Mouse (Mus musculus) ES-E14 (cell line): Measurements from ENCODE around the gene Rreb1. TPM values are rescaled to one million over a fixed set of nuclear protein-coding genes. Genes with fewer than 3 reads are reported as not detected.

Experiments used
- DNase-seq: peaks from one replicate; pipeline ENCODE4 v3.0.0-alpha.2; 2013; ENCODE audit warnings: low read depth, low spot score
- H3K27ac ChIP-seq: 2 replicates; pipeline ENCODE4 v1.5.1; 2012; ENCODE audit warnings: low read depth, mild to moderate bottlenecking, low read length, moderate library complexity, mixed read lengths; ENCODE audit not compliant: poor library complexity, insufficient read depth, severe bottlenecking
- H3K36me3 ChIP-seq: 2 replicates; pipeline ENCODE4 v1.6.1; 2012; ENCODE audit warnings: mild to moderate bottlenecking, low read length, moderate library complexity, mixed read lengths; ENCODE audit not compliant: control insufficient read depth, poor library complexity, insufficient read depth, severe bottlenecking
- H3K4me1 ChIP-seq, 2 experiments: fragments of 150-350 bp in 1 of 2; sonication (generic) in 1 of 2; 2 replicates each; pipeline ENCODE4 v1.6.1; 2012; ENCODE audit warnings: low read length in 2 of 2, mild to moderate bottlenecking in 1 of 2, mixed read lengths in 1 of 2; ENCODE audit not compliant: control insufficient read depth in 2 of 2, insufficient read depth in 2 of 2, poor library complexity in 1 of 2
- H3K4me3 ChIP-seq, 2 experiments: fragments of 150-350 bp in 1 of 2; sonication (generic) in 1 of 2; 2 replicates each; pipeline ENCODE4 v1.5.1; 2012; ENCODE audit warnings: low read length in 2 of 2, low read depth in 1 of 2, mild to moderate bottlenecking in 1 of 2, mixed read lengths in 1 of 2; ENCODE audit not compliant: insufficient read depth in 1 of 2, poor library complexity in 1 of 2, severe bottlenecking in 1 of 2
- H3K9ac ChIP-seq: 2 replicates; pipeline ENCODE4 v1.6.1; 2012; ENCODE audit warnings: low read depth, mild to moderate bottlenecking, low read length, mixed read lengths; ENCODE audit not compliant: poor library complexity, insufficient read depth, severe bottlenecking
- H3K9me3 ChIP-seq: fragments of 150-350 bp; sonication (generic); 2 replicates; pipeline ENCODE4 v1.6.1; 2012; ENCODE audit warnings: low read depth, mild to moderate bottlenecking, low read length; ENCODE audit not compliant: control insufficient read depth, insufficient read depth
- CHD2 ChIP-seq: IDR thresholded peaks from 2 replicates; pipeline ENCODE4 v1.6.1; 2014; ENCODE audit warnings: mild to moderate bottlenecking, low read depth, low read length, inconsistent platforms
- HCFC1 ChIP-seq: IDR thresholded peaks from 2 replicates; pipeline ENCODE4 v1.6.1; 2012; ENCODE audit warnings: low read length, inconsistent platforms, borderline replicate concordance; ENCODE audit not compliant: insufficient read depth
- MAFK ChIP-seq: IDR thresholded peaks from 2 replicates; pipeline ENCODE4 v1.6.1; 2014; ENCODE audit warnings: mild to moderate bottlenecking, low read depth, low read length, inconsistent platforms; ENCODE audit not compliant: insufficient read depth
- ZC3H11A ChIP-seq: IDR thresholded peaks from 2 replicates; pipeline ENCODE4 v1.6.1; 2012; ENCODE audit warnings: low read depth, mild to moderate bottlenecking, inconsistent platforms, low read length, borderline replicate concordance
- ZNF384 ChIP-seq: IDR thresholded peaks from 2 replicates; pipeline ENCODE4 v1.6.1; 2012; ENCODE audit warnings: low read depth, low read length, inconsistent platforms
- in situ Hi-C, 2 experiments: fragments of 600-800 bp; cut with MboI; formaldehyde crosslinking; loops; one replicate each; pipeline ENCODE4 v1.15.1; 2025; ENCODE audit warnings: low sequenced_read_pairs in 2 of 2, inconsistent platforms in 1 of 2; ENCODE audit not compliant: unreplicated experiment in 2 of 2
- total RNA-seq: library from RNA; depleted of rRNA; stranded (reverse); fragments of 300-350 nt; gene quantifications from 2 replicates; pipeline ENCODE4 v1.2.3, GENCODE M21; 2012

The Rreb1 gene
- total RNA-seq, 1 experiment: 14.7 TPM

- no peak overlapping the region for H3K27ac ChIP-seq
- TF ChIP-seq MAFK (no peak), HCFC1 (no peak), ZC3H11A (no peak), ZNF384 (no peak), CHD2 (no peak)
- in situ Hi-C loops: no loop called here
- H3K9ac ChIP-seq: no peak overlapping the region
- H3K4me3 ChIP-seq: peak overlapping the region in 1 of 2 experiments; percentile 41; a peak in 1 of 4 replicates
- H3K36me3 ChIP-seq: peaks cover 34% of the 10 kb centered on the region
- peaks cover 7 to 13% of the 10 kb centered on the region in 2 experiments; a peak in 3 of 4 replicates for H3K4me1 ChIP-seq
- no peaks in the 10 kb centered on the region for H3K9me3 ChIP-seq
- no peak for DNase-seq
These were observed 151.9 kb downstream of the Rreb1 start for GRCm38 (mm10) chr13:37930091-37930490.

DNA sequence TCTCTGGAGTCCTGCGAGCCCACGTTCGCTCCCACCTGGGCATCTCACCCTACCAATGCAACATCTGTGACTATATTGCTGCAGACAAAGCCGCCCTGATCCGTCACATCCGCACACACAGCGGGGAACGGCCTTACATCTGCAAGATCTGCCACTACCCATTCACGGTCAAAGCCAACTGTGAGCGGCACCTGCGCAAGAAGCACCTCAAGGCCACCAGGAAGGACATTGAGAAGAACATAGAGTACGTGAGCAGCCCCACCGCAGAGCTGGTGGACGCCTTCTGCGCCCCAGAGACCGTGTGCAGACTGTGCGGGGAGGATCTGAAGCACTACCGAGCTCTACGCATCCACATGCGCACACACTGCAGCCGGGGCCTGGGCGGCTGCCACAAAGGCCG lies 152.4 kb downstream of the Rreb1 start:
- Histone ChIP-seq H3K9ac (no peak overlapping the region), H3K27ac (no peak overlapping the region), H3K4me1 (peaks cover 7 to 13% of the 10 kb centered on the region in 2 experiments; a peak in 3 of 4 replicates), H3K9me3 (no peaks in the 10 kb centered on the region), H3K36me3 (peaks cover 34% of the 10 kb centered on the region), H3K4me3 (peak overlapping the region in 1 of 2 experiments; percentile 41; a peak in 1 of 4 replicates)
- no peak for DNase-seq
- in situ Hi-C loops: no loop called here
- TF ChIP-seq ZC3H11A (no peak), CHD2 (no peak), MAFK (no peak), ZNF384 (no peak), HCFC1 (no peak)

DNA sequence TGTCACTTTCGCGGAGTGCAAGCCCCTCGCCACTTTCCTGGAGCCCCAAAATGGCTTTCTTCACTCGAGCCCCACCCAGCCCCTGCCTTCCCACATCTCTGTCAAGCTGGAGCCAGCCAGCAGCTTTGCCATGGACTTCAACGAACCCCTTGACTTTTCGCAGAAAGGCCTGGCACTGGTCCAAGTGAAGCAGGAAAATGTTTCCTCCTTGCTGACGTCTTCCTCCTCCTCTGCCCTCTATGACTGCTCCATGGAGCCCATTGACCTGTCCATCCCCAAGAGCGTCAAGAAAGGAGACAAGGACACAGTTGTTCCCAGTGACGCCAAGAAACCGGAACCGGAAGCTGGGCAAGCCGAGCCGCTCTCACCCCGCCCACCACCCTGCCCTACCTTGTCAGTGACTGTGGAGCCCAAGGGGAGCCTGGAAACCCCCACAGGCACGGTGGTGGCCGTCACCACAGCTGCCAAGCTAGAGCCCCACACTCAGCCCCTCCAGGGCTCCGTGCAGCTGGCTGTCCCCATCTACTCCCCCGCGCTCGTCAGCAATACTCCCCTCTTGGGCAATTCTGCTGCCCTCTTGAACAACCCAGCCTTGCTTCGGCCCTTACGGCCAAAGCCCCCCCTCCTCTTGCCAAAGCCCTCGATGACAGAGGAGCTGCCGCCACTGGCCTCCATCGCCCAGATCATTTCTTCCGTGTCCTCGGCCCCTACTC lies 153.2 kb downstream of the Rreb1 start:
- in situ Hi-C loops: no loop called here
- Histone ChIP-seq H3K9me3 (no peaks in the 10 kb centered on the region), H3K4me3 (peak overlapping the region; percentile 39 to 41; a peak in 1 of 4 replicates), H3K9ac (no peak overlapping the region), H3K36me3 (peaks cover 34% of the 10 kb centered on the region), H3K4me1 (peaks cover 7 to 13% of the 10 kb centered on the region in 2 experiments; a peak in 3 of 4 replicates), H3K27ac (no peak overlapping the region)
- TF ChIP-seq HCFC1 (no peak), ZNF384 (no peak), ZC3H11A (no peak)
- DNase-seq: no peak

GRCm38 (mm10) chr13:37934075-37934474 lies 155.9 kb downstream of the Rreb1 start:
- Histone ChIP-seq H3K4me1 (peaks cover 7 to 13% of the 10 kb centered on the region in 2 experiments; a peak in 3 of 4 replicates), H3K9me3 (no peaks in the 10 kb centered on the region), H3K27ac (no peak overlapping the region), H3K4me3 (no peak overlapping the region), H3K9ac (no peak overlapping the region), H3K36me3 (peaks cover 34% of the 10 kb centered on the region)
- in situ Hi-C loops: no loop called here
- no peak for DNase-seq
- no peak for TF ChIP-seq CHD2
- no peak for TF ChIP-seq MAFK

DNA sequence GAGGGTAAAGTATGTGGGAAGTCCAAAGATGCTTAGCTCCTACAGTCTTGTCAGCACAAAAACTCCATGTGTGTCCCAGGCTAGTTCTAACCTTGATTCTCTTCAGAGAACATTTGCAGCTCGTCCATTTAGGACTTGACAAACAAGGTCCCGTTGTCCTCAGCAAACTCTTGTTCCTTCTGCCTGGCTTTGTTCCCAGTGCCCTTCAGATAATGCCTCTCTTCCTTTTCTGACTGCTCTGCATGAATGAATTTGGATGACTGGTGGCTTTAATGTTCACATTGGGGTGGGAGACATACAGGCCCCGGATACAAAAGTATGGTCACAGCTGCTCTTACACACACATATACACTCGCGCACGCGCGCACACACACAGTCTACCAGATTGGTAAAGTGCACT lies 156.7 kb downstream of the Rreb1 start:
- H3K9me3 ChIP-seq: no peaks in the 10 kb centered on the region
- in situ Hi-C loops: no loop called here
- peaks cover 26% of the 10 kb centered on the region for H3K36me3 ChIP-seq

More for the DNA sequence above, 156.7 kb downstream of the Rreb1 start:
- Histone ChIP-seq H3K4me3 (no peak overlapping the region), H3K4me1 (peaks cover 4 to 13% of the 10 kb centered on the region in 2 experiments; a peak in 3 of 4 replicates), H3K27ac (no peak overlapping the region), H3K9ac (no peak overlapping the region)
- TF ChIP-seq ZNF384: no peak
- no peak for TF ChIP-seq ZC3H11A
- no peak for TF ChIP-seq HCFC1
- no peak for TF ChIP-seq CHD2
- no peak for TF ChIP-seq MAFK
- no peak for DNase-seq
